Mouse (Mus musculus): ENCODE data around the gene Fryl.

Gene Fryl

DNA sequence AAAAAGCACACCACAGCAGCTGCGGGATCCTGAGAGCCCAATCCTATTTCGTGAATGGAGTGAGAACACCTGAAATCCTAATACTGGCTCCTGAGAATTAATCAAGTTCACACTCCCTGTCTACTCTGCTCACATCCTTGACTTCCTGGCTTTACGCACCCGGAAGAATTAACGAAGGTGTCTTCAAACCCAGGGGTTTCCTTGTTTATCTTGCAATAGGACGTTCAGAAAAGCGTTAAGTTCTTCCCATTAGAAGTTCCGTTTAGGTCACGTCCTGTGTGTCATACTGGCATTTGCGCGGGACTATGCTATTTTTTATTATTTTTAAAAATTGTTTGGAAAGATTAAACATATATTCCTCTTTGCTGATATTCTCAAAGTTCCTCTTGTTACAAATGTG lies 677 bp upstream of the Fryl start:
- DNase-seq (ENCODE audit: extremely low read depth, low read depth) = peak; percentile 61

- DNase-seq (ENCODE audit: extremely low read depth, low read depth) = peak; percentile 42
Measured at GRCm38 (mm10) chr5:73255321-73256251, 833 bp downstream of the Fryl start.

DNA sequence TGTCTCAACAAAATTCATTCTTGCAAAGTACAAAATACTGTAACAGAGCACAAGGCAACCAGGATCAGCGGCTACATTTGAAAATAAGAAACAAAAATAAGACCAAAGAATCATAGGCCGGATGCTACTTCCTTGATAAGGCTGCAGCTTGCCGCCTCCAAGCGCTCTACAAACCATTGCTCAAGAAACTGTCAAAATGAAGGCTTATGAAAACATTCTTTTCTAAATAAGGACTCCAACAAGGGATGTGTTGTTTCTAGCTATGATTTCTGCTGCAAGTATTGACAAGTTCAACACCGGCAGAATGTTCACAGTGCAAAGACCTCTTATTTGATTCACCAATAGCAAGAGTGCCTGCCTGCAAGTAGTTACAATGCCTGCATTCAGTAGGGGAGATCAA lies 1.8 kb downstream of the Fryl start:
- DNase-seq (ENCODE audit: extremely low read depth, low read depth) = peak; percentile 61

DNA sequence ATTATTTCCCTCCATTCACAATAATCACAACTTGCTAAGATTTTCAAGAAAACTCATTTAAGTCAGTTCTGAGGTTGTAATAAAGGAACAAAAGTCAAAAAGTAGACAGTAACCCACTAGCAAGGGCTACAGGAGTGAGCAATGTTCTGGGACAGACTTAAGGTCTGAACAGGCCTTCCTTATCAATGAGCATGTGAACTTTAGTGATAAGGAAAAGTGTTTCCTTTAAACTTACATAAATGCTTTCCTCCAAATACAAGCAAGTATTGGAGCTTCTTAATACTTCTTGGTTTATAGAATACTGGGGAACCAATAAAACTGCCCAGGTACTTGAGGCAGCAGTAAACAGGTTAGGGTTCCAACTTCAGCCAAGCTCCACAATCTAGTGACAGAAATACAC lies 3.7 kb downstream of the Fryl start:
- peak; percentile 36 for DNase-seq (ENCODE audit: extremely low read depth, low read depth)

DNA sequence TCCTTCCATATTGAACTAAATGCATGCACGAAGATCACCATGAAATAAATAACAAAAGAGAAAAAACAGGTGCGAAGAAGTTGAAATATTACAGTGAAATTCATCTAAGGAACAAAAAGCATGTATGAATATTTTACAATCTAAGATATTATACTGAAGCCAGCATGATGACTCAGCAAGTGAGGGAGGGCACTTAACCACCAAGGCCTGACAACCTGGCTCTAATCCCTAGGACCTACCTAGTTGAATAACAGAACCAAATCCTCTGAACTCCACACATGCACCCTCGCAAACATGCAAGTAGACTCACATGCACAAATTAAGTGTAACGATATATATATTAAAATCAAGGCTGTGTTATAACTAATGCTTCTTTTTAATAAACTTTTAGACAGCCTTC lies 7.1 kb downstream of the Fryl start:
- DNase-seq (ENCODE audit: extremely low read depth, low read depth) = no peak

DNA sequence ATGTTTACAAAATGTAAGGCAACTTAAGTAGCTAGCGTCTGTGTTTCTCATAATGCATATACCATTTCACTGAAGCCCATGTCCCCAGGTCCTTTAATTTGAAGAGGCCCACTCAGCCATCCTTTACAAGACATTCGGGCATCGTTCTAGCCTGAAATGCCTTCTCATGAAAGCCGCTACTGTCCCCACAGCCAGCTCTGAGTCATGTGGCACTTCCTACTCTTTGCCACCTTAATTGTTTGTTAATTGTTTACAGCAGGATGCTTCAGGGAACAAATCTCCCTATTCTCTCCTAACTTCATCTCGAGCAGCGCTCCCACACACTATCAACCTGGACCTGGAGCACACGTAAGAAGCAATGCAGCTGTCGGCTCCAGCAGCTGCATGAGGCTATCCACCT lies 8.2 kb downstream of the Fryl start:
- DNase-seq (ENCODE audit: extremely low read depth, low read depth) = no peak

DNA sequence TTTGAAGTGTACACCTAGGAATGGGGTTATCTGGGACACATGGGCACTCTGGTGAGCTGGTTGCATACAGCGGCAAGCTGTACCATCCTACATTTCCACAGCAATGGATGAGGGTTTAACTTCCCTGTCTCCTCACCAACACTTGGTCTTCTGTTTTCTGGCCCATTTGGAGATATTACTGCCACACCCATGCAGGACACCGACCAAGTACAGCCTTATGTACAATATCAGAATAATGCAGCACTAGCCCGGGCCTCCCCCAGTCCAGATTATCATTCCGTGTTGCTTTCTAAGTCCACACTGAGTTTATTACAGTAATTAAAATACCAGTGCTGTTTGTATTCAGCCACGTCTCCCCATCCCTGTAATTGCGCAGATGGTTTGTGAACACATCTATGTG lies 10.0 kb downstream of the Fryl start:
- DNase-seq (ENCODE audit: extremely low read depth, low read depth) = no peak

GRCm38 (mm10) chr5:73244403-73244802 lies 12.0 kb downstream of the Fryl start:
- DNase-seq (ENCODE audit: extremely low read depth, low read depth) = no peak

DNA sequence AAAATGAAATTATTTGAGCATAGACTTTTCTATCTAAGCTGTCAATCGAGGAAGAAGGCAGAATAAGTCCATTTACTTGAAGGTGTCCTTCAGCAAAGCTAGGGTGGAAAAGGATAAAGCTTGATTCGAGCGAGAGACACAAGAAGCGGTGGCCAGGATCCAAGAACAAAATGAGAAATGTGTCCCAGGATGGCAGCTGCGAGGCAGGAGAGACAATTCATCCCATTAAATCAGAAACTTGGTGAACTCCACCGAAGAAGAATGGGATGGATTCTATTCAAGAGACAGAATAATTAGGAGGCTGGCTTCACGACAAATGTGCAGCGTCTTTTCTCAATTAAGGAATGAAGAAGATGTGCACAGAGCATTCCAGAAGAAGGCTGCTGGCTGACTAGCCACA lies 14.5 kb downstream of the Fryl start:
- no peak for DNase-seq (ENCODE audit: extremely low read depth, low read depth)

GRCm38 (mm10) chr5:73241332-73241731 lies 15.1 kb downstream of the Fryl start:
- no peak for DNase-seq (ENCODE audit: extremely low read depth, low read depth)

GRCm38 (mm10) chr5:73240391-73240790 lies 16.0 kb downstream of the Fryl start:
- no peak for DNase-seq (ENCODE audit: extremely low read depth, low read depth)

DNA sequence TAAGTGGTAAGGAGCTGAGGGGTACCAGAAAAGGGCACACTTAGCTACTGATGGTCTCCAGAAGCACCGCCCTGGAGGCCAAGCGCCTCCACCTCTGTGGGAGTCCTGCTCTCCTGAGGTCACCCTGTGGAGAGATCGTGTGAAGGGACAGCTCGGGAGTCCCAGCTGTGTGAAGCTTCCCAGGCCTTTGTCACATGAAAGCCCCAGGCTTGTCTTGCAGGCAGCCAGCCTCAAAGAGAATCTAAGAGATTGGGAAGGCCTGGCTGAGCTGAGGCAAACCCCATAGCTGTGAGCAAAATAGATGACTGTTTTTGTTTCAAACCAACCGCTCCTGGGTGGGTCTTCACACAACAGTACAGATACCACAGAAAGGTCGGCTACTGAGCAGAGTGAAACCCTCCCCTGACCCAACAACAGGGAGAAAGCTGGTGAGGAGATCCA lies 19.5 kb downstream of the Fryl start:
- no peak for DNase-seq (ENCODE audit: extremely low read depth, low read depth)

DNA sequence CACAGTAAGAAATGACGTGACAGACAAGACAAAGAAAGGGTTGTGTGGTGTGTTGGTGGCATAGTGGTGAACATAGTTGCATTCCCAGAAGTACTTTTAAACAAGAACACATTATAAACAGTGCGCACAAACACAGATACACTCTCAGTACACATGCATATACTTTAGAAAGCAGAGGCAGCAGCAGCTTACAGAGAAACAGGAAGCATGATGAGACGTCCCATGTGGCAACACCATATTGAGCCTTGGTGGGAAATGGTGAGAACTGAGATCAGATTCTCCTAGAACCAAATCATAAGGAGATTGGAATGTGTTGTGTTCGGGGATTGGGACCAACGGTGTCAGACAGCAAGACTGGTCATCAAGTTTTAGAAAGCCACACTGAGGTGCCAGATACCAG lies 21.2 kb downstream of the Fryl start:
- DNase-seq (ENCODE audit: extremely low read depth, low read depth) = no peak

- no peak for DNase-seq (ENCODE audit: extremely low read depth, low read depth)
Measured at GRCm38 (mm10) chr5:73233018-73233881, 23.2 kb downstream of the Fryl start.

DNA sequence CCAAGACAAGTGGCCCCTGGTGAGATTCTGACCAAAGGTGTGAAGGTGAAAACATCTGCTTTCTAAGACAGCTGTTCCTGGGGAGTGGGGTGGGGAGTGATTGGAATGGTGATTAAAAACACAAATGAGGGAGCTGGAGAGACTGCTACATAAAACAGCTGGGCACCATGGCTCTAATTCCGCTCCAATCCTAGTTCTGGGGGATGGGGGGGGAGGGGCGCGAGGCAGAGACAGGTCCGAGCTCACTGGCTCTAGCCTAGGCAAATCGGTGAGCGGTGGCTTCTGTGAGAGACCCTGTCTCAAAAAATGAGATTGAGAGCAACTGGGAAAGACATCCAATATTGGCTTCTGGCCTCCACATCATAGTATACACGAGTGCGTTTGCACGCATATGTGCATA lies 24.2 kb downstream of the Fryl start:
- no peak for DNase-seq (ENCODE audit: extremely low read depth, low read depth)

DNA sequence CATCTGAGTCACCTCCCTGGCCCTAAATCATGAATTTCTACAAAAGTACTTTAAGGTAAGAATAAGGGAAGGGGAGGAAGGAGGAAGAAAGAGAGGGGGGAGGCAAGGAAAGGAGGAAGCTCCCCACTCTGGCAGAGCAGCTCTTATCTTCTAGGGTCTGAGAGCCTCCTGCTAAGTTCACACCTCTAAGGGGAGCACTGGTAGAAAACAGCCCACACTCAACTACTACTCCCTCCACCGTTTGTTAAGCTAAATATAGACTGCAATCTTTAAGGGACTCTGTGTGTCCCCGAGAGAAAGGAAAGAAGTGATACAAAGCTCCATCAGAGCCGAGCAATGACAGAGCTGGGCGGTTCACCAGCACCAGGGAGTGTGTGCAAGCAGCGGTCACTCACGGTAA lies 24.6 kb downstream of the Fryl start:
- peak; percentile 71 for DNase-seq (ENCODE audit: extremely low read depth, low read depth)

DNA sequence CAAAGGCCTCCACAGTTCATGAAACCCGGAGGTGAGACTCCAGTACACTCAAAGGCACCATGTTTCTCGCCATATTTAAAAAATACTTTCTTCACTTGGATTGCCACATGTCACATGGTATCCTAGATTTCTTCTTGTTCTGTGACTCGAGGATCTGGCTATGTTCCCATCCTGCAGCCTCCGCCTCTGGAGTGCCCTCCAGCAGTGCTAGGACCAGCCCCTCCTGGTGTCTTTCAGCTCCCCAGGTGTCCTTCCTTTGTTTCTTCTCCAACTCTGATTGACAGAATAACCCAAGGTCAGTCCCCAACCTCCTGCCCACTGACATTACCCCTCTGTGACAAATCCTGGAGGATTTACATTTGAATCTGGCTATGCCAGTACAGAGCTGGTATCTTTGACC lies 26.2 kb downstream of the Fryl start:
- DNase-seq (ENCODE audit: extremely low read depth, low read depth) = no peak

- no peak for DNase-seq (ENCODE audit: extremely low read depth, low read depth)
Measured at GRCm38 (mm10) chr5:73229467-73229866, 27.0 kb downstream of the Fryl start.

GRCm38 (mm10) chr5:73228291-73229049 lies 27.9 kb downstream of the Fryl start:
- DNase-seq (ENCODE audit: extremely low read depth, low read depth) = no peak

DNA sequence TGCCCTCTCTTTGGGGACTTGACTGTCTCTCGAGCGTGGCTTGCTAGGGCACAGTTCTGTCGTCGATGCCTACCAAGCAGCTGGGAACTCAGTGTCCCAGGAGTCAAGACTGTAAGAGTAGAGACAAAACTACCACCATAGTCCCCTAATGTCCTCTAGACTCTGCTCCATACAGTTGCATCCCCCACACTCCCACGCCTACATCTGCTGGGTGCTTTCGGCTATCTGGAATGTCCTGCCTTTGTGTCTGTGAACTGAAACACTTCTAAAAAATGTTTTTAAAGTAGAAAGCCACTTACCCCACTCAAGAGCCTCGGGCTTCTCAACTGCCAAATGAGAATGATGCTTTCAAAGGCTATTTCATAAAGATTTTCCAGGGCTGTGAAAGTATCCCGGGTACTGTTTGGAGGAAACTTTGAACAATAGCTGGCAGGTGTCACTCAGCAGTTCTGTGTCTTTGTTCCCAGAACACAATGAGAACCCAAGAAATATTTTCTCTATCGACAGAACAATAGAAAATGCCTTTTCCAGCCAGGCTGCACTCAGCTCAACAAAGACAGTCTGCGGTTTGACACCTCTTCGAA lies 28.8 kb downstream of the Fryl start:
- no peak for DNase-seq (ENCODE audit: extremely low read depth, low read depth)

DNA sequence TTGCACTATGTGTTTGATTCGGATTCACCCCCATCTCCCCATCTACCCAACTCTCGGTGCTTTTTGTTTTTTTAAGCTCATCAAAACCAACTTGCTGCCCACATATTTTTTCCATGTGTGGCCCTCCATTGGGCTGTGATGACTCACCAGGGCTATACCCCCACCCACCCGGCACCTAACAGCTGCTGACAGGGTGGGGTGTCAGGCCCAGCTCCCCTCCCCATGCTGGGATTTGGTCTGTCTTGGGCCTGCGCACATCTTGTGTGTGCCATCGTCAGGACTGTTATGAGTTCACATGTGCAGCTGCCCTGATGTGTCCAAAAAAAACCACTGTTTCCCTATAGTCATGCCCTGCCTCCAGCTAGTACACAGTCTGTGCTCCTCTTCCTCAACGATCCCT lies 33.4 kb downstream of the Fryl start:
- no peak for DNase-seq (ENCODE audit: extremely low read depth, low read depth)
